Mouse (Mus musculus) spleen, adult 2 months (tissue): Measurements from ENCODE around the gene Fads2. TPM values are rescaled to one million over a fixed set of nuclear protein-coding genes. Genes with fewer than 3 reads are reported as not detected.

Experiments used
- DNase-seq, 2 experiments: peaks; one replicate each; pipeline versions ENCODE4 v3.0.0 to v3.0.0-alpha.2; 2012 to 2021; ENCODE audit warnings: low spot score in 2 of 2, low read depth in 1 of 2
- H3K27ac ChIP-seq: fragments of 200-500 bp; 2 replicates; pipeline ENCODE4 v1.5.1; 2012; ENCODE audit warnings: low read length, inconsistent platforms; ENCODE audit not compliant: insufficient read depth
- H3K27me3 ChIP-seq: fragments of 200-500 bp; 2 replicates; pipeline ENCODE4 v1.6.1; 2012; ENCODE audit warnings: mild to moderate bottlenecking, moderate library complexity, low read length, inconsistent platforms; ENCODE audit not compliant: control insufficient read depth, insufficient read depth
- H3K36me3 ChIP-seq: fragments of 200-500 bp; 2 replicates; pipeline ENCODE4 v1.6.1; 2012; ENCODE audit warnings: mild to moderate bottlenecking, low read length, inconsistent platforms; ENCODE audit not compliant: control insufficient read depth, insufficient read depth
- H3K4me1 ChIP-seq: fragments of 200-500 bp; 2 replicates; pipeline ENCODE4 v1.6.1; 2011; ENCODE audit warnings: inconsistent platforms; ENCODE audit not compliant: control insufficient read depth, insufficient read depth, insufficient read length
- H3K4me3 ChIP-seq: fragments of 200-500 bp; 2 replicates; pipeline ENCODE4 v1.5.1; 2011; ENCODE audit warnings: mild to moderate bottlenecking, inconsistent platforms; ENCODE audit not compliant: insufficient read depth, insufficient read length; ENCODE audit errors: extremely low read depth
- CTCF ChIP-seq: fragments of 200-500 bp; IDR thresholded peaks from 2 replicates; pipeline ENCODE4 v1.5.1; 2011; ENCODE audit warnings: mild to moderate bottlenecking, inconsistent platforms; ENCODE audit not compliant: insufficient read depth, insufficient read length, insufficient replicate concordance; ENCODE audit errors: extremely low read depth
- POLR2A ChIP-seq: fragments of 200-500 bp; IDR thresholded peaks from 2 replicates; pipeline ENCODE4 v1.6.1; 2011; ENCODE audit warnings: low read depth, low read length, inconsistent platforms
- WGBS: fragments of 180-500 bp; shearing (Covaris S2); methylation state at CpG from one replicate; pipeline ENCODE4 v1.1.7; 2018; 5-methylcytosine and 5-hydroxymethylcytosine counted together
- polyA plus RNA-seq: library from polyadenylated mRNA; depleted of rRNA; stranded (reverse); fragments of >200 nt; gene quantifications from 2 replicates; pipeline ENCODE4 v1.2.3, GENCODE M21; 2012; rRNA removed

Gene Fads2
- 9.6 and 12.2 TPM in 2 replicates for polyA plus RNA-seq

- Histone ChIP-seq H3K27ac (no peak within 1 kb of the TSS), H3K27me3 (peaks cover 3% of the 10 kb centered on the region; the same call in 1 of the 2 replicates), H3K4me1 (peaks cover 7% of the 10 kb centered on the region), H3K4me3 (peak within 1 kb of the TSS; percentile 61), H3K36me3 (no peaks in the 10 kb centered on the region)
- peak in 1 of 2 experiments; percentile 17 for DNase-seq
- TF ChIP-seq CTCF, result no peak
- no peak for TF ChIP-seq POLR2A
- 1% methylated on average over 57 of the region's 57 CpGs for WGBS
Measured at GRCm38 (mm10) chr19:10101341-10102053, at the start of gene Fads2. Fads2 (minus strand) TSS chr19:10101746.

- WGBS, result 86% methylated on average over 3 of the region's 3 CpGs
- H3K27me3 ChIP-seq, result no peaks in the 10 kb centered on the region
- no peak for DNase-seq
- no peak for TF ChIP-seq CTCF
- TF ChIP-seq POLR2A, result no peak
- H3K4me1 ChIP-seq, result no peaks in the 10 kb centered on the region
- no peak overlapping the region for H3K27ac ChIP-seq
- no peak overlapping the region for H3K4me3 ChIP-seq
- no peaks in the 10 kb centered on the region for H3K36me3 ChIP-seq
Measured at GRCm38 (mm10) chr19:10149189-10149588, 47.6 kb upstream of the Fads2 start.

GRCm38 (mm10) chr19:10148555-10148954 lies 47.0 kb upstream of the Fads2 start:
- no peak overlapping the region for H3K4me3 ChIP-seq
- no peaks in the 10 kb centered on the region for H3K36me3 ChIP-seq
- TF ChIP-seq CTCF (no peak), POLR2A (no peak)
- H3K27ac ChIP-seq, result no peak overlapping the region
- 93% methylated on average over 6 of the region's 6 CpGs for WGBS
- no peaks in the 10 kb centered on the region for H3K27me3 ChIP-seq
- no peak for DNase-seq
- no peaks in the 10 kb centered on the region for H3K4me1 ChIP-seq

GRCm38 (mm10) chr19:10144464-10144863 lies 42.9 kb upstream of the Fads2 start:
- Histone ChIP-seq H3K27me3 (no peaks in the 10 kb centered on the region), H3K27ac (no peak overlapping the region), H3K36me3 (no peaks in the 10 kb centered on the region), H3K4me3 (no peak overlapping the region), H3K4me1 (no peaks in the 10 kb centered on the region)
- DNase-seq, result no peak
- WGBS, result 62% methylated on average over 4 of the region's 4 CpGs
- no peak for TF ChIP-seq POLR2A
- TF ChIP-seq CTCF, result no peak

- H3K27me3 ChIP-seq, result no peaks in the 10 kb centered on the region
- H3K36me3 ChIP-seq, result no peaks in the 10 kb centered on the region
- DNase-seq, result no peak
- H3K4me3 ChIP-seq, result no peak overlapping the region
- no peak for TF ChIP-seq CTCF
- TF ChIP-seq POLR2A, result no peak
- H3K27ac ChIP-seq, result no peak overlapping the region
- no peaks in the 10 kb centered on the region for H3K4me1 ChIP-seq
- 69% methylated on average over 2 of the region's 2 CpGs for WGBS
Measured at GRCm38 (mm10) chr19:10143667-10144066, 42.1 kb upstream of the Fads2 start.

- 96% methylated on average over 6 of the region's 6 CpGs for WGBS
- Histone ChIP-seq H3K27ac (no peak overlapping the region), H3K4me1 (no peaks in the 10 kb centered on the region), H3K36me3 (no peaks in the 10 kb centered on the region), H3K27me3 (no peaks in the 10 kb centered on the region), H3K4me3 (no peak overlapping the region)
- TF ChIP-seq POLR2A, result no peak
- TF ChIP-seq CTCF, result no peak
- DNase-seq, result no peak
Measured at GRCm38 (mm10) chr19:10139736-10140135, 38.2 kb upstream of the Fads2 start.

GRCm38 (mm10) chr19:10137423-10137822 lies 35.9 kb upstream of the Fads2 start:
- no peaks in the 10 kb centered on the region for H3K4me1 ChIP-seq
- H3K27me3 ChIP-seq, result no peaks in the 10 kb centered on the region
- no peak overlapping the region for H3K4me3 ChIP-seq
- TF ChIP-seq POLR2A, result no peak
- no peak for TF ChIP-seq CTCF
- H3K27ac ChIP-seq, result peak overlapping the region; percentile 24; the same call in 1 of the 2 replicates
- WGBS, result 93% methylated on average over 5 of the region's 5 CpGs
- H3K36me3 ChIP-seq, result no peaks in the 10 kb centered on the region
- no peak for DNase-seq
